Mouse (Mus musculus): Measurements from ENCODE around the gene Ctf1.

DNA sequence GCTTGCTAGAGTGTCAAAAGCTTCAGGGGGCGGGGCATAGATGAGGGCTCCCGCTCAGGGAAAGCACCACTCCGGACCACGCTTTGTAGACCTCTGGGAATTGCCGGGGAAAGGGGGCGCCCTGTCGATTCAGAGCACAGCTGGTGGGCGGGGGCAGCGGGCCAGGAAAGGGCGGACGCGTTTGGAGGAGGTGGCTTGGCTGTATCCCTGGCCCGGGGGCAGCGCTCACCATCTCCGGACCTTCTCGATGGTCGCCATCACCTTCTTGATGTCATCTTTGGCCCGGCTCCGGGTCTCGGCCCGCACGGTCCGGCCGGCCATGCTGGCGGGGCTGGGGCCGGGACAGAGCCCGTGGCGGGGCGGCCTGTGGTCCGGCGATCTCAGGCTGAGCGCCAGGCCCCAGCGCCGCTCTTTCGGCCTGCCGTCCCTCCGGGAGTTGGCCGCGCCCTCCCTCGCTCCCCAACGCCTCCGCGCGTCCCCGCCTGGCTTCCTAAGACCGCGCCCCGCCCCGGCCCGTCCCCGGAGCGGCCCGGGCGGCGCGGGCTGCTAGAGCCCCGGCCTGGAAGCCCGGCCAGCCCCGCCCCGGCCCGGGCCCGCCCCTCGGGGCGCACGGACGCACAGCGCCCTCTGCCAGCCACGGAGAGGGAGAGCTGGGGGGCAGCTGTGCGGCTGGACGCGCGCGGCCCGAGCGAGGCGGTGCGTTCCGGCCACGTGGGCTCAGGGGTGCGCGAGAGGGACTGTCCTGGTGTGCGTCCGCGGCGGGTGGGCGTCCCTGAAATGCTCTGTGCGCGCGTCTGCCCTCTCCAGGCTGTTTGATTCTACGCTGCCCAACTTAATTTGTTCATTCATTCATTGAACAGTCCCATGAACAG, 4.1 kb upstream of the Ctf1 start, which contains the start of gene Bcl7c:
- TF ChIP-seq POLR2A (IDR thresholded peaks at IDR 0.05; ENCODE audit: borderline replicate concordance, insufficient read depth, low read length) = peak; percentile 27; the same call in 1 of the 2 replicates
- peak; percentile 55 for TF ChIP-seq CTCF (IDR thresholded peaks at IDR 0.05; ENCODE audit: borderline replicate concordance, insufficient read depth, low read depth, low read length)
